Mouse (Mus musculus) CH12.LX (cell line): ENCODE measurements around the gene Serpinb3d. TPM values are rescaled to one million over a fixed set of nuclear protein-coding genes. Genes with fewer than 3 reads are reported as not detected.
"Not testable (repeated sequence)": the region's sequence is repeated elsewhere in the genome, so short reads cannot be mapped to it uniquely, and the experiment has no call there.

Experiments
- DNase-seq: peaks from one replicate; pipeline ENCODE4 v3.0.0-alpha.2; 2013; ENCODE audit errors: extremely low read depth
- H3K27ac ChIP-seq: 2 replicates; pipeline ENCODE4 v1.5.1; 2012; ENCODE audit warnings: low read depth, mild to moderate bottlenecking, control low read depth, moderate library complexity; ENCODE audit not compliant: insufficient read depth
- H3K27me3 ChIP-seq: replicated peaks from 2 replicates; pipeline ENCODE3; 2012; ENCODE audit warnings: inconsistent platforms
- H3K36me3 ChIP-seq, 2 experiments: replicated peaks in 1 of 2; 2 replicates each; pipeline versions ENCODE3 to v1.6.1; 2012; ENCODE audit warnings: inconsistent platforms in 1 of 2, low read length in 1 of 2, mild to moderate bottlenecking in 1 of 2, mixed read lengths in 1 of 2, moderate library complexity in 1 of 2; ENCODE audit not compliant: control insufficient read depth in 1 of 2, insufficient read depth in 1 of 2
- H3K4me1 ChIP-seq, 2 experiments: 2 replicates each; pipeline ENCODE4 v1.6.1; 2012; ENCODE audit warnings: inconsistent platforms in 1 of 2, moderate library complexity in 1 of 2; ENCODE audit not compliant: insufficient read depth in 2 of 2, control insufficient read depth in 1 of 2
- H3K4me2 ChIP-seq: 2 replicates; pipeline ENCODE4 v1.6.1; 2012; ENCODE audit warnings: low read depth, mild to moderate bottlenecking, control low read depth; ENCODE audit not compliant: poor library complexity, insufficient read depth, severe bottlenecking
- H3K4me3 ChIP-seq, 3 experiments: fragments of 150-350 bp in 1 of 3; sonication (generic) in 1 of 3; replicated peaks in 1 of 3; 2 replicates each; pipeline versions ENCODE3 to v1.5.1; 2011 to 2012; ENCODE audit warnings: low read depth in 2 of 3, low read length in 2 of 3, mild to moderate bottlenecking in 2 of 3, moderate library complexity in 2 of 3, control low read depth in 1 of 3, improper control_type of control experiment in 1 of 3, inconsistent platforms in 1 of 3, mixed read lengths in 1 of 3; ENCODE audit not compliant: poor library complexity in 1 of 3
- H3K79me2 ChIP-seq: replicated peaks from 2 replicates; pipeline ENCODE4 v1.6.1; 2012; ENCODE audit warnings: mild to moderate bottlenecking, moderate library complexity; ENCODE audit not compliant: control insufficient read depth, poor library complexity, insufficient read depth, severe bottlenecking; ENCODE audit errors: extremely low read depth
- H3K9ac ChIP-seq: 2 replicates; pipeline ENCODE4 v1.6.1; 2012; ENCODE audit warnings: low read depth, mild to moderate bottlenecking, control low read depth, moderate library complexity; ENCODE audit not compliant: insufficient read depth
- H3K9me3 ChIP-seq: replicated peaks from 2 replicates; pipeline ENCODE3; 2012; ENCODE audit warnings: low read length, inconsistent platforms, mixed read lengths
- CHD2 ChIP-seq: IDR thresholded peaks from 2 replicates; pipeline ENCODE4 v1.6.1; 2011; ENCODE audit warnings: low read length, improper control_type of control experiment
- E2F4 ChIP-seq: IDR thresholded peaks from 2 replicates; pipeline ENCODE4 v1.6.1; 2011; ENCODE audit warnings: low read depth, low read length, improper control_type of control experiment; ENCODE audit not compliant: insufficient replicate concordance
- EP300 ChIP-seq: IDR thresholded peaks from 2 replicates; pipeline ENCODE4 v1.6.1; 2011; ENCODE audit warnings: low read length, improper control_type of control experiment
- IRF4 ChIP-seq: IDR thresholded peaks from 2 replicates; pipeline ENCODE4 v1.6.1; 2014; ENCODE audit warnings: low read depth, mild to moderate bottlenecking, inconsistent platforms, low read length, improper control_type of control experiment
- MAFK ChIP-seq: IDR thresholded peaks from 2 replicates; pipeline ENCODE4 v1.6.1; 2011; ENCODE audit warnings: low read length, improper control_type of control experiment; ENCODE audit not compliant: insufficient replicate concordance
- MAX ChIP-seq: IDR thresholded peaks from 2 replicates; pipeline ENCODE4 v1.6.1; 2011; ENCODE audit warnings: low read length, improper control_type of control experiment
- MXI1 ChIP-seq: IDR thresholded peaks from 2 replicates; pipeline ENCODE4 v1.6.1; 2011; ENCODE audit warnings: mild to moderate bottlenecking, low read depth, low read length, improper control_type of control experiment
- NELFE ChIP-seq: IDR thresholded peaks from 2 replicates; pipeline ENCODE4 v1.6.1; 2011; ENCODE audit warnings: low read depth, low read length, improper control_type of control experiment
- NRF1 ChIP-seq: IDR thresholded peaks from 2 replicates; pipeline ENCODE4 v1.6.1; 2014; ENCODE audit warnings: low read depth, mild to moderate bottlenecking, inconsistent platforms, low read length, improper control_type of control experiment, moderate library complexity
- PAX5 ChIP-seq: IDR thresholded peaks from 2 replicates; pipeline ENCODE4 v1.6.1; 2012; ENCODE audit warnings: low read length, inconsistent platforms, mixed read lengths
- POLR2A ChIP-seq: IDR thresholded peaks from 2 replicates; pipeline ENCODE4 v1.6.1; 2011; ENCODE audit warnings: low read depth, mild to moderate bottlenecking, improper control_type of control experiment, low read length
- USF1 ChIP-seq: IDR thresholded peaks from 2 replicates; pipeline ENCODE4 v1.6.1; 2014; ENCODE audit warnings: low read depth, mild to moderate bottlenecking, inconsistent platforms, low read length, improper control_type of control experiment
- USF2 ChIP-seq: conservative IDR thresholded peaks from 2 replicates; pipeline ENCODE4 v1.6.1; 2011; ENCODE audit warnings: low read depth, low read length, improper control_type of control experiment
- ZC3H11A ChIP-seq: IDR thresholded peaks from 2 replicates; pipeline ENCODE4 v1.6.1; 2012; ENCODE audit warnings: low read depth, mild to moderate bottlenecking, inconsistent platforms, low read length, improper control_type of control experiment
- dilution Hi-C: fragments of 300-500 bp; cut with MboI; formaldehyde crosslinking; loops from 2 replicates; pipeline ENCODE4 v1.14.3; 2020; ENCODE audit warnings: low sequenced_read_pairs; ENCODE audit not compliant: extremely low pct_unique_long_range_greater_than_20kb, extremely low pct_ligation_motif_present
- in situ Hi-C: fragments of 300-500 bp; cut with MboI; formaldehyde crosslinking; loops from 3 replicates; pipeline ENCODE4 v1.14.3; 2019; ENCODE audit warnings: low sequenced_read_pairs, low pct_ligation_motif_present, low pct_unique_long_range_greater_than_20kb, mixed read lengths
- polyA plus RNA-seq: library from polyadenylated mRNA; unstranded; fragments of >175 nt; gene quantifications from 2 replicates; pipeline ENCODE4 v1.2.1, GENCODE M21; 2012; ENCODE audit warnings: low read depth; ENCODE audit not compliant: insufficient read length
- total RNA-seq, 2 experiments: library from RNA; depleted of rRNA; stranded (reverse); fragments of 300-350 nt in 1 of 2; fragments of >200 nt in 1 of 2; gene quantifications; 2 replicates each; pipeline ENCODE4 v1.2.3; 2012 to 2014

Gene Serpinb3d
- total and polyA plus RNA-seq, 3 experiments = not detected

GRCm38 (mm10) chr1:107052203-107052602, 31.1 kb downstream of the Serpinb3d start, which contains the start of gene Serpinb3a:
Gene Serpinb3a, minus strand, starts transcription at chr1:107052303.
- no peak within 1 kb of the TSS for H3K9ac ChIP-seq
- H3K4me1 ChIP-seq = no peaks in the 10 kb centered on the region
- H3K27ac ChIP-seq = no peak within 1 kb of the TSS
- H3K36me3 ChIP-seq = no peaks in the 10 kb centered on the region
- no peak within 1 kb of the TSS for H3K4me3 ChIP-seq
- no peaks in the 10 kb centered on the region for H3K79me2 ChIP-seq
- no peak within 1 kb of the TSS for H3K4me2 ChIP-seq
- no peaks in the 10 kb centered on the region for H3K27me3 ChIP-seq
- dilution Hi-C loops = no loop called here
- TF ChIP-seq E2F4 (no peak), USF2 (no peak), MXI1 (no peak), NELFE (no peak), ZC3H11A (no peak), POLR2A (no peak), EP300 (no peak), IRF4 (no peak), USF1 (no peak), NRF1 (no peak), MAX (no peak), PAX5 (no peak), MAFK (no peak), CHD2 (no peak)
- in situ Hi-C loops = no loop called here
- no peaks in the 10 kb centered on the region for H3K9me3 ChIP-seq
- DNase-seq = no peak

GRCm38 (mm10) chr1:107034236-107034635, 49.1 kb downstream of the Serpinb3d start:
- H3K36me3 ChIP-seq, H3K27ac ChIP-seq, H3K4me1 ChIP-seq, in situ Hi-C loops, H3K79me2 ChIP-seq, H3K9ac ChIP-seq, H3K9me3 ChIP-seq, H3K4me3 ChIP-seq, DNase-seq, H3K27me3 ChIP-seq, H3K4me2 ChIP-seq, dilution Hi-C loops: not testable (repeated sequence)

Other genes starting within 250 kb of the Serpinb3d start
- not detected in 2 replicates for gene Serpinb5, start 222.3 kb downstream of the Serpinb3d start, total RNA-seq (2012; rRNA removed)
- not detected in 2 replicates for gene Serpinb5, start 222.3 kb downstream of the Serpinb3d start, total RNA-seq (2014; rRNA removed)
- not detected in 2 replicates for gene Serpinb5, start 222.3 kb downstream of the Serpinb3d start, polyA plus RNA-seq
- gene Serpinb12, start 149.1 kb downstream of the Serpinb3d start, total RNA-seq (2012; rRNA removed) = not detected in 2 replicates
- gene Serpinb12, start 149.1 kb downstream of the Serpinb3d start, total RNA-seq (2014; rRNA removed) = not detected in 2 replicates
- not detected in 2 replicates for gene Serpinb12, start 149.1 kb downstream of the Serpinb3d start, polyA plus RNA-seq
- gene Serpinb13, start 102.5 kb downstream of the Serpinb3d start, total RNA-seq (2012; rRNA removed) = not detected in 2 replicates
- not detected in 2 replicates for gene Serpinb13, start 102.5 kb downstream of the Serpinb3d start, total RNA-seq (2014; rRNA removed)
- gene Serpinb13, start 102.5 kb downstream of the Serpinb3d start, polyA plus RNA-seq = not detected in 2 replicates
- gene Serpinb3a, start 31.2 kb downstream of the Serpinb3d start, total RNA-seq (2012; rRNA removed) = not detected in 2 replicates
- not detected in 2 replicates for gene Serpinb3a, start 31.2 kb downstream of the Serpinb3d start, total RNA-seq (2014; rRNA removed)
- gene Serpinb3a, start 31.2 kb downstream of the Serpinb3d start, polyA plus RNA-seq = not detected in 2 replicates
- not detected in 2 replicates for gene Serpinb3b, start 194.9 kb upstream of the Serpinb3d start, total RNA-seq (2012; rRNA removed)
- not detected in 2 replicates for gene Serpinb3b, start 194.9 kb upstream of the Serpinb3d start, total RNA-seq (2014; rRNA removed)
- gene Serpinb3b, start 194.9 kb upstream of the Serpinb3d start, polyA plus RNA-seq = not detected in 2 replicates
- gene Serpinb3c, start 194.9 kb upstream of the Serpinb3d start, total RNA-seq (2012; rRNA removed) = not detected in 2 replicates
- not detected in 2 replicates for gene Serpinb3c, start 194.9 kb upstream of the Serpinb3d start, total RNA-seq (2014; rRNA removed)
- gene Serpinb3c, start 194.9 kb upstream of the Serpinb3d start, polyA plus RNA-seq = not detected in 2 replicates